Mouse (Mus musculus) forelimb bud, embryonic 11.5 days (tissue): ENCODE measurements around the gene Spx.

ENCODE experiments used
- DNase-seq: peaks from one replicate; pipeline ENCODE4 v3.0.0-alpha.2; 2012; ENCODE audit warnings: low read depth, low spot score

Gene Spx

GRCm38 (mm10) chr6:142412906-142413491, at the start of gene Spx:
Spx (plus strand) TSS chr6:142413441.
- no peak for DNase-seq

DNA sequence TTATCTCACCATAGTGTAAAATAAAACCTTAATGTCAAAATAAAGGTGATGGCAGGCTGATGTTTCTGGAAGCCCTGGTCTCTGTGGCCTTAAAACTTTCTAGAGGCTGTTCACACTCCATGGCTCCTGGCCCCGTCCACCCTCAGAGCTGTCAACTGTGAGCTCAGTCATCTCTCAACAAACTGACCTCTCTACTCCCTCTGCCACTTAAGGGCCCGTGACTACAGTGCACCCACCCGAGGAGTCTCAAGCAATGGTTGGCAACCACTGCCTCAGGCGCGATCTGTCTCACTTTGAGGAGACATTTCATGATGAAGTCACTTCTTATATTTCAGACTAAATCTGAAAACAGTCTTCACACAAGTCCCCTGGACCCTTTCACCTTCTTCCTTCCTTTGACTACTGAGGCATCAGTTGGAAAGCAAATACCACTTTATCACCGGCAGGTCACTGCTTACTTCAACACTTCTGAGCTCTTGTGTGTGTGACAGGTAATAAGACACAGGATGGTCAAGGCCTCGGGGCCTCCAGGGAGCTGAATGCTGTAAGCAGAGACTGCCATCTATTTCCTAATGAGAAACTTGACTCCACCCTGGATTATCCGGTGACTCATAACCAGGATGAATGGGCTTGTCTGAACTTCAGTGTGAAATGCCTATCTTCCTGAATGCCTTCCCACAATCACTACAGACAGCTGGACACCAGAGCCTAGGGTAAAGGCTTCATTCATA, 47.3 kb upstream of the Spx start:
- no peak for DNase-seq

- DNase-seq = no peak
Measured at GRCm38 (mm10) chr6:142366473-142367018, 46.7 kb upstream of the Spx start.

DNA sequence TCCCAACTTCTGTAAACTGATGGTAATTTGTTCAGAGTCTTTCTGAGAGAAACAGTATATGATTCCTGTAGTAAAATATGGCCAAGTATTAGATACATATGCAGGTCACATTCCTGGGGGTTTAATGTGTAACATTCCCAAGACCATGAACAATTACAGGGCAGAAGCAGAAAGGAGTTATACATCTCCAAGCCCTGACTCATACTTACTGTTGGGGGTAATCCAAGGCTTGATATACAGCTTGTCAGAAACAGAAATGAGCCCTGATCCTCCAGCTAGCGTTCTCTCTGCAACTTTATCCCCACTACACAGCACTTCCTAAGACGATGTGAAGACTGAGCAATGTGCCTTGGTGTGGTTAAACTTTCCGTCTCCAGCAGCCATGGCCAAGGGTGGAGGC, 45.7 kb upstream of the Spx start:
- DNase-seq = no peak

DNA sequence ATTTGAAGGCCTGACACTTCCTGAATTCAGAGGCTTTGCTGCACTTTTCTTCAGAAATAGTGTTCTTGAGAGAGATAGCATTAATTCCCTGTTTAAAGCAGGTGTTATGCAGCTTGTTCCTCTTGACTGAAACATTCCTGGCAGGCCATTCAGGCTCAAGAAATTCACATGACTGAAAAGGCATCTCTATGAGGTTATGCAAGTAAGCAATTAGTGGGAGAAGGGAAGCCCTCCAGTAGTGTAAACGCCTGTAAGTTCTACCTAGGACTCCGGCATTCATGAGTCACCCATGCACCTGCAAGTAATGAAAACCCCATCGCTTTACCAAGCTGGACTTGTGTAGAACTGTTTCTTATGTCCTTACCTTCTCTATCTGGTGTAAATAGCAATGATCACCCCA, 43.7 kb upstream of the Spx start:
- no peak for DNase-seq

DNA sequence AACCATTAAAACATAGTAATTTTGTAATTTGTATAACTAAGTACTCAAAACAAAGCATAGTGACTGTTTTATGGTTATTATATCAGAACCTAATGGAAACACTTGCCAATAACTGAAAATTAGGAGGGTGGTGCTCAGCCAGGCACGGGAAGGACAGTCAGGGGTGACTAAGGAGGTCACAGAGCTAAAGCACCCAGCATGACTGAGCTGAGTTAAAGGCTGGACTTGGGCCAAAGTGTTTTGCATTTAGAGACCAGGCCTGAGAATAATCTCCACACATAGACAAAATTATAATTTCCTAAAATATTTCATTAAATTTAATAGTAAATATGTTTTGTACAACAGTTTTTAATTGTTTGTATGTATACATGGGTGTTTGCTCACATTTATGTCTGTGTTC, 36.2 kb upstream of the Spx start:
- DNase-seq = no peak

DNA sequence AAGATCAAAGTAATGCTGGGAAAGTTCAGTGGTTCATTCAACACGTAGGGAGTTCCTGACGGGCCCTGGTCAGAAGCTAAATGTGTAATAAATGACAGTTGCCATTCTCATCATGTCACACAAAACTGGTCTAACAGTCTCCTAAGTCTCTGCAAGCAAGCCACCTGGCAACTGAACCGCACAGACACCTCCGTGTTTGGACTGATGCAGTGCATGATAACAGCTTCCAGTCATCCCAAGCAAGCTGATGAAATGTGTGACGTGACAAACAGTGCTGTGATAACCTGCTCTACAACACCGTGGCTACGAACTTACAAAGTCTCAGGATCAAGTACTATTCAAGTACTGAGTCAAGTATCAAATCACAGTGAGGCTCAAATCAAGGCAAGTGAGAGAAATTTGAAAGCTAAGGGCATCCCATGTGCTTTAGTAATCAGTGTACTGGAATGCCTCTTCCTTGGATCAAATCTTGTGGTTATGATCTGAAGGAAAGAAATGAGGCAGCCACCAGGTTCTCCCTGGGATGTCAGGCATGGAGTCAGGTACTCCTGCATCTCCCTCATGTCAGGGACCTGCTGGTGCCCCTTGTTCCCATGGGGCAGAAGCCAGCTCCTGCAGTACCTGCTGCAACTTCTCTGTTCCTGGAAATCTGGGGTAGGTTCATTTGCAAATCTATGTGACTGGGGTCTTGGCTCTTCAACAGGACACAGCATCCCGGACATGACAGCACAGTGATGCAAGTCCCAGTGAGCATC, 34.5 kb upstream of the Spx start:
- DNase-seq = no peak

- no peak for DNase-seq
Measured at GRCm38 (mm10) chr6:142379961-142380360, 33.3 kb upstream of the Spx start.

DNA sequence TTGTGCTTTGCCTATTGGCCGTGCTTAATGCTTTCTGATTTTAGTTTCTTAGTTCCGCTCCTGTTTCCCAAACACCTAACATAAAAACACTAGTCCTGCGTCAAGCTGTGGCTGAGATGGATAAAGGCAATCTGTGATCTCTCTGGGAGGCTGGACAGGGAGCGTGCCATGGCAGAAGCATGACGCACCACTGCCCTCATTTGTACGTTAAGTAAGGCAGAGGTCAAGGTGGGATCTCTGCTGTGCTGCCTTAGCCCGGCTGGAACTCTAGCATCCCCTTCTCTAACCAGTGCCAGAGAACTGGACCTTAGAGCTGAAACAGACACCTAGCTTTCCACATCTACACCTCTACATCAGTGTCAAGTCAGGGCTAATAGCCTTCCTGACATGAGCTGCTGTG, 31.6 kb upstream of the Spx start:
- DNase-seq = no peak

DNA sequence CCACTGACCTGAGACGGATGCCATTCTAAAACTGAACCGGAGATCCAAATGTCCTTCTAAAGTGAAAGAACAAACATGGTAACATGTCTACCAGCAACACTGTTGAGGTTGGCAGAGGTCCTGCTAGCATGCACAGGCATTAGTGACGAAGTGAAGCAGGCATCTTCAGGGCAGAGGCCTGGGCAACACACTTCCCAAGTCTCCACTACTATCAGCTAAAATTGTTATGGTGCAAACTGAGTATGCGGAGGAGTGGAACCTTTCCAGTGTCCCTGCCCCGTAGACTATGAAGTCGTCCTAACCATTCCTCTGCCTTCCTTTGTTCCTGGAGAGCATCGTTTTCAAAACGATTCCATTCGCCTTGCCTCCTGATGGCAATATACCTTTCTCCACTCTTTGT, 28.7 kb upstream of the Spx start:
- DNase-seq = no peak

- DNase-seq = peak; percentile 11
Measured at GRCm38 (mm10) chr6:142386285-142387010, 26.8 kb upstream of the Spx start.

- DNase-seq = peak; percentile 96
Measured at GRCm38 (mm10) chr6:142387011-142387754, 26.1 kb upstream of the Spx start, which contains the start of the genes Recql and Golt1b. Recql (minus strand) TSS chr6:142387087. Golt1b (plus strand) TSS chr6:142387221.

DNA sequence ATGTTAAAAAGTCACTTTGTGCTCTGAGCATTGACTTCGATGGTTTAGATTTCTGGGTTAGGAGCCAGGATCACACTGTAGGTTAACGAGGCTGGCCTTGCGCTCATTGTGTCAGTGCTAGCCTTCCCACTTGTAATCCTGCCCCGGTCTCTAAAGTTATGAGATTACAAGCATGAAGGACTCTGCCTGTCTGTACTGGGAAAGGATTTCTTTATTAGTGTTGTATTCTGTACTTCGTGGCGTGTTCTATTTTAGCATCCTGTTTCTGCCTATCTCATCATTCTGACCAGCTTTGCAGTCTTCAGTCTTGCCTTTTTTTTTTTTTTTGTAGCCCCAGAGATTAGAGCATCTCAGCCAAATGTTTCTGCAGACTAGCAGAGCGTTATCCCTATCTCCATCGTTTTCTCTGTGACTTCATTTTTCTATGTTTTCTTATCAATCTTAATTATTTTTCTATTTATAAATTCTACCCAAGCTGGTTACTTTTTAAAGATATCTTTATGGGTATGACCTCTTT, 25.4 kb upstream of the Spx start:
- peak; percentile 17 for DNase-seq

- DNase-seq = no peak
Measured at GRCm38 (mm10) chr6:142389101-142389500, 24.1 kb upstream of the Spx start.

- DNase-seq = no peak
Measured at GRCm38 (mm10) chr6:142392312-142392711, 20.9 kb upstream of the Spx start.

DNA sequence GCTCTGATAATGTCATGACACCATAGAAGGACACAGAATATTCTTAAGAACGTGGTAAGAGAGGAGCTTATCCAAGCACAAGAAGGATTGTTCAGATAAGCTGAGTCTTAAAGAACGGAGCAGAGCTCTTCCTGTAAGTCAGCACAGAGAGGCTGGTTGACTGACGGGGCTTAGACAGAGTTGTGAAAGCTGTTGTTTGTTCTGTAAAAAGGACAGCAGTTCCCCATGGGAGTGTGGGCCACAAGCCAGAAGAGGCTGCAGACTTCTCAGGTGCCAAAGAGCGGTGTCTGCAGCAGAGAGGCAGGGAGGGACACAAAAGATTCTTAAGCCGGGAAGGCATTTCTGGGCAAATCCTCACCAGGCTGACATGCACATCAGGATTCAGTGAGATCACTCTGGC, 18.6 kb upstream of the Spx start:
- DNase-seq = no peak

DNA sequence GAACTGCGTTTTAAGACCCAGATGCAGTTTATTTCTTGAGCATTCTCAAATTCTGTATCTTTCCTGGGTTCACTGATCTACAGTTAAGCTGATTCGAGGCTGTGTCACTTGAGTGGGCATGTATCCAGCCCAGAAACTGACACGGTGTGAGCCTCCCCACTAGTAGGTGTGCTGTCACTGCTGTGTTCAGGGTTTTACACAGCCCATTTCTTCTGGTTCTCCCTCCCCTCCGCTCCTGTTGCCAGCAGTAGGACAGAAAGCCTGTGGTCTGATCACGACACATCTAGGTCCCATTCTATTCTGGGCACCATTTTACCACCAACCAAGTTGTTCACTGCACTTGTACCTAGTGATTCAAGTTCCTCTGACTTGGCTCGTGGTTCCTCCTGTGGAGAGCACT, 17.5 kb upstream of the Spx start:
- DNase-seq = no peak

- DNase-seq = no peak
Measured at GRCm38 (mm10) chr6:142411140-142411539, 2.1 kb upstream of the Spx start.

- no peak for DNase-seq
Measured at GRCm38 (mm10) chr6:142413845-142414244, 604 bp downstream of the Spx start.

DNA sequence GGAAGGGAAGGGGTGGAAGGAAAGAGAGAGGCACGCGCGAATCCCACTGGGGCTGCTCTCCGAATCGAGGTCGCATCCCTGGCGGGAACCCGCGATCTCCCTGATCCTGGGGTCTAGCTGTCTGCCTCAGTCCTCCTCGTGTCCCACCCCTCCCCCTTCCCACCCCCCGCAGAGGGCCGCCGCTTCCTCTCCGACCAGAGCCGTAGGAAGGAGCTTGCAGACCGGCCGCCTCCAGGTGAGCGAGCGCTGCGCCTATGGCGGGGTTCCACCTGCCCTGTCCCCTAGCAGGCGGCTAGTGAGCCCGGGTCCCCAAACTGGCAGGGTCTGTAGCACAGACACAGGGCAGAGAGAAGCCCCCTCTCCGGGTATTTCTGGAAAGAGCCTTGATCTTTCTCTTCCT, 1.4 kb downstream of the Spx start:
- no peak for DNase-seq

- no peak for DNase-seq
Measured at GRCm38 (mm10) chr6:142424976-142425375, 11.7 kb downstream of the Spx start.
